28 mouse cellular contexts compared by ENCODE assay signal in genomic region chr16:22365596-22365995, GRCm38 (mm10).
DNase-seq lines count a peak whose midpoint lies in the region; ATAC-seq and TF ChIP-seq lines count a peak whose summit lies in the region.
"Had no signal": no experiment of that assay in that cellular context is flagged by ENCODE, and none has a peak within 500 bp of the region (broad histone marks: within the 10 kb centered on the region; RNA-seq: fewer than 3 reads in every experiment).

No protein-coding gene starts in this region.

- WGBS in macrophage (ENCODE audit: missing documents) = 86% methylated on average over 3 of the region's 3 CpGs

- H3K4me3 ChIP-seq in left cerebral cortex, adult 2 months = no peak overlapping the region
- no peak overlapping the region for H3K4me3 ChIP-seq in macrophage (ENCODE audit: inconsistent target)
- H3K4me3 ChIP-seq: embryonic facial prominence, embryonic 10.5 days; embryonic facial prominence, embryonic 13.5 days; erythroblast, embryonic 14.5 days; forebrain, embryonic 12.5 days; forebrain, embryonic 15.5 days; gastrocnemius, adult 2 months; heart, embryonic 12.5 days; heart, embryonic 15.5 days; hindbrain, embryonic 10.5 days; hindbrain, embryonic 13.5 days had no signal

- TF ChIP-seq CTCF in left cerebral cortex, adult 2 months (IDR thresholded peaks at IDR 0.05) = no peak

- peak overlapping the region; percentile 83 for H3K27ac ChIP-seq in left cerebral cortex, adult 2 months
- peak overlapping the region; percentile 28; the same call in 1 of the 2 replicates for H3K27ac ChIP-seq in macrophage
- H3K27ac ChIP-seq: embryonic facial prominence, embryonic 10.5 days; embryonic facial prominence, embryonic 13.5 days; forebrain, embryonic 12.5 days; forebrain, embryonic 15.5 days; gastrocnemius, adult 2 months; heart, embryonic 15.5 days; hindbrain, embryonic 10.5 days; hindbrain, embryonic 13.5 days had no signal

- ATAC-seq in frontal cortex, adult (ENCODE audit: low TSS enrichment) = peak; percentile 86
- ATAC-seq: activated CD4-positive, CD25-positive, alpha-beta regulatory T cell, adult 4 months; forebrain, embryonic 15.5 days; hindbrain, embryonic 16.5 days had no signal

- H3K79me2 ChIP-seq in macrophage (ENCODE audit: inconsistent target) = no peaks in the 10 kb centered on the region

- DNase-seq in frontal cortex, adult 2 months (ENCODE audit: extremely low spot score in 1 of 2, low spot score in 1 of 2) = no peak
- DNase-seq in left cerebral cortex, adult 2 months (ENCODE audit: extremely low spot score in 1 of 2, low spot score in 2 of 2) = no peak
- no peak for DNase-seq in left cerebral cortex, postnatal 4 days
- DNase-seq in brain, adult 2 months (ENCODE audit: low read depth, low spot score) = peak; percentile 70
- no peak for DNase-seq in gastrocnemius, postnatal 14 days
- DNase-seq in thymus, postnatal 10 days (ENCODE audit: low spot score in 2 of 2) = no peak
- DNase-seq: adrenal gland, adult 8-10 months; adrenal gland, postnatal 25 days; cerebellum, adult 18-20 months; cerebellum, adult 9-10 months; cerebellum, postnatal 14 days; gastrocnemius, adult 2 months; gastrocnemius, postnatal 25 days; heart, postnatal 10 days; heart, postnatal 36 days had no signal

- H3K36me3 ChIP-seq in macrophage (ENCODE audit: inconsistent target) = no peaks in the 10 kb centered on the region
- H3K36me3 ChIP-seq: embryonic facial prominence, embryonic 10.5 days; embryonic facial prominence, embryonic 13.5 days; forebrain, embryonic 12.5 days; forebrain, embryonic 15.5 days; heart, embryonic 12.5 days; heart, embryonic 15.5 days; hindbrain, embryonic 10.5 days; hindbrain, embryonic 13.5 days had no signal

- intact Hi-C loops in left cerebral cortex, adult 2 months (cut with DNase I) = no loop called here
- intact Hi-C loops in left cerebral cortex, postnatal 4 days (cut with DNase I) = no loop called here
- intact Hi-C loops in gastrocnemius, postnatal 14 days (cut with DNase I; ENCODE audit: low total_unique reads) = no loop called here
